Mouse (Mus musculus): ENCODE results near the gene Aldh3b2. TPM values are rescaled to one million over a fixed set of nuclear protein-coding genes. Genes with fewer than 3 reads are reported as not detected.

Gene Aldh3b2
- polyA plus RNA-seq, 1 experiment from 2014 or later = 0.84 TPM

- Histone ChIP-seq H3K4me2 (replicated peaks) (no peak overlapping the region), H3K4me1 (replicated peaks) (peaks cover 35% of the 10 kb centered on the region), H3K27ac (no peak overlapping the region), H3K27me3 (replicated peaks) (no peaks in the 10 kb centered on the region), H3K9me3 (no peaks in the 10 kb centered on the region), H3K9ac (no peak overlapping the region), H3K36me3 (no peaks in the 10 kb centered on the region), H3K4me3 (replicated peaks) (no peak overlapping the region)
- WGBS = 88% methylated on average over 9 of the region's 9 CpGs
- ATAC-seq = no peak
Measured at GRCm38 (mm10) chr19:3931716-3932115, 40.4 kb upstream of the Aldh3b2 start.

- WGBS = 7% methylated on average over 42 of the region's 42 CpGs
- Histone ChIP-seq H3K36me3 (no peaks in the 10 kb centered on the region), H3K9me3 (no peaks in the 10 kb centered on the region), H3K27me3 (replicated peaks) (no peaks in the 10 kb centered on the region), H3K4me3 (replicated peaks) (peak within 1 kb of the TSS; percentile 52), H3K9ac (peak within 1 kb of the TSS; percentile 59), H3K4me1 (replicated peaks) (peaks cover 21% of the 10 kb centered on the region), H3K4me2 (replicated peaks) (peak within 1 kb of the TSS; percentile 94), H3K27ac (peak within 1 kb of the TSS; percentile 51)
- peak; percentile 86 for ATAC-seq
Measured at GRCm38 (mm10) chr19:3935032-3935895, 36.9 kb upstream of the Aldh3b2 start, which contains the start of gene Unc93b1. Unc93b1 (plus strand) TSS chr19:3935186.

GRCm38 (mm10) chr19:3935896-3936850 is 36.0 kb upstream of the Aldh3b2 start:
- WGBS = 10% methylated on average over 22 of the region's 22 CpGs
- H3K27ac ChIP-seq = peak overlapping the region; percentile 51
- ATAC-seq = peak; percentile 67

GRCm38 (mm10) chr19:3942315-3942714 is 29.8 kb upstream of the Aldh3b2 start:
- Histone ChIP-seq H3K27me3 (replicated peaks) (no peaks in the 10 kb centered on the region), H3K9me3 (no peaks in the 10 kb centered on the region), H3K27ac (no peak overlapping the region), H3K4me2 (replicated peaks) (no peak overlapping the region), H3K4me3 (replicated peaks) (no peak overlapping the region), H3K4me1 (replicated peaks) (0 out of 2 replicates have a peak, but pooled peaks cover 8% of the 10 kb centered on the region), H3K36me3 (no peaks in the 10 kb centered on the region), H3K9ac (no peak overlapping the region)
- WGBS = 72% methylated on average over 7 of the region's 7 CpGs
- no peak for ATAC-seq

More at GRCm38 (mm10) chr19:3935896-3936850, 36.0 kb upstream of the Aldh3b2 start:
- Histone ChIP-seq H3K9ac (peak overlapping the region; percentile 59), H3K36me3 (no peaks in the 10 kb centered on the region), H3K4me3 (replicated peaks) (peak overlapping the region; percentile 52), H3K4me2 (replicated peaks) (peak overlapping the region; percentile 94), H3K27me3 (replicated peaks) (no peaks in the 10 kb centered on the region), H3K9me3 (no peaks in the 10 kb centered on the region), H3K4me1 (replicated peaks) (peaks cover 13% of the 10 kb centered on the region; the same call in 1 of the 2 replicates)

GRCm38 (mm10) chr19:3942986-3943735 is 29.0 kb upstream of the Aldh3b2 start:
- no peaks in the 10 kb centered on the region for H3K9me3 ChIP-seq
- H3K4me2 ChIP-seq (replicated peaks) = peak overlapping the region; percentile 44
- no peaks in the 10 kb centered on the region for H3K27me3 ChIP-seq (replicated peaks)
- WGBS = 21% methylated on average over 27 of the region's 27 CpGs
- peak; percentile 85 for ATAC-seq
- 0 out of 2 replicates have a peak overlapping the region, but pooled peaks have one; percentile 9 for H3K4me3 ChIP-seq (replicated peaks)
- H3K4me1 ChIP-seq (replicated peaks) = 0 out of 2 replicates have a peak, but pooled peaks cover 8% of the 10 kb centered on the region
- H3K27ac ChIP-seq = no peak overlapping the region
- no peaks in the 10 kb centered on the region for H3K36me3 ChIP-seq
- no peak overlapping the region for H3K9ac ChIP-seq

GRCm38 (mm10) chr19:3945872-3946564 is 26.1 kb upstream of the Aldh3b2 start:
- Histone ChIP-seq H3K36me3 (no peaks in the 10 kb centered on the region), H3K27ac (no peak overlapping the region), H3K4me3 (replicated peaks) (no peak overlapping the region), H3K9ac (no peak overlapping the region), H3K27me3 (replicated peaks) (no peaks in the 10 kb centered on the region), H3K9me3 (no peaks in the 10 kb centered on the region), H3K4me1 (replicated peaks) (0 out of 2 replicates have a peak, but pooled peaks cover 8% of the 10 kb centered on the region), H3K4me2 (replicated peaks) (no peak overlapping the region)
- 29% methylated on average over 10 of the region's 10 CpGs for WGBS
- ATAC-seq = peak; percentile 59

- H3K9ac ChIP-seq = no peak overlapping the region
- H3K27me3 ChIP-seq (replicated peaks) = no peaks in the 10 kb centered on the region
- no peak overlapping the region for H3K4me3 ChIP-seq (replicated peaks)
- no peak overlapping the region for H3K4me2 ChIP-seq (replicated peaks)
- 21% methylated on average over 2 of the region's 2 CpGs for WGBS
- 0 out of 2 replicates have a peak, but pooled peaks cover 8% of the 10 kb centered on the region for H3K4me1 ChIP-seq (replicated peaks)
- no peaks in the 10 kb centered on the region for H3K36me3 ChIP-seq
- no peak overlapping the region for H3K27ac ChIP-seq
- no peaks in the 10 kb centered on the region for H3K9me3 ChIP-seq
- peak; percentile 60 for ATAC-seq
Measured at GRCm38 (mm10) chr19:3946715-3947114, 25.4 kb upstream of the Aldh3b2 start.

GRCm38 (mm10) chr19:3947813-3948212 is 24.3 kb upstream of the Aldh3b2 start:
- H3K36me3 ChIP-seq = no peaks in the 10 kb centered on the region
- H3K27ac ChIP-seq = no peak overlapping the region
- 0 out of 2 replicates have a peak, but pooled peaks cover 7% of the 10 kb centered on the region for H3K4me1 ChIP-seq (replicated peaks)
- no peak overlapping the region for H3K9ac ChIP-seq
- no peaks in the 10 kb centered on the region for H3K9me3 ChIP-seq
- 86% methylated on average over 3 of the region's 3 CpGs for WGBS
- H3K27me3 ChIP-seq (replicated peaks) = no peaks in the 10 kb centered on the region
- no peak overlapping the region for H3K4me3 ChIP-seq (replicated peaks)
- no peak overlapping the region for H3K4me2 ChIP-seq (replicated peaks)
- ATAC-seq = no peak

- no peak overlapping the region for H3K9ac ChIP-seq
- no peak overlapping the region for H3K27ac ChIP-seq
- no peak for ATAC-seq
- no peak overlapping the region for H3K4me3 ChIP-seq (replicated peaks)
- no peaks in the 10 kb centered on the region for H3K9me3 ChIP-seq
- H3K4me2 ChIP-seq (replicated peaks) = no peak overlapping the region
- no peaks in the 10 kb centered on the region for H3K36me3 ChIP-seq
- H3K4me1 ChIP-seq (replicated peaks) = 0 out of 2 replicates have a peak, but pooled peaks cover 3% of the 10 kb centered on the region
- no peaks in the 10 kb centered on the region for H3K27me3 ChIP-seq (replicated peaks)
- WGBS = 73% methylated on average over 14 of the region's 14 CpGs
Measured at GRCm38 (mm10) chr19:3948546-3948945, 23.6 kb upstream of the Aldh3b2 start.

GRCm38 (mm10) chr19:3950331-3950730 is 21.8 kb upstream of the Aldh3b2 start:
- Histone ChIP-seq H3K27ac (no peak overlapping the region), H3K36me3 (no peaks in the 10 kb centered on the region)
- 80% methylated on average over 3 of the region's 3 CpGs for WGBS

GRCm38 (mm10) chr19:3951461-3951860 is 20.7 kb upstream of the Aldh3b2 start:
- H3K9ac ChIP-seq = no peak overlapping the region
- no peak for ATAC-seq
- no peak overlapping the region for H3K4me2 ChIP-seq (replicated peaks)
- H3K4me3 ChIP-seq (replicated peaks) = no peak overlapping the region
- no peaks in the 10 kb centered on the region for H3K27me3 ChIP-seq (replicated peaks)
- no peaks in the 10 kb centered on the region for H3K36me3 ChIP-seq
- no peaks in the 10 kb centered on the region for H3K9me3 ChIP-seq
- peaks cover 2% of the 10 kb centered on the region; the same call in 1 of the 2 replicates for H3K4me1 ChIP-seq (replicated peaks)
- H3K27ac ChIP-seq = no peak overlapping the region

More at GRCm38 (mm10) chr19:3950331-3950730, 21.8 kb upstream of the Aldh3b2 start:
- H3K4me1 ChIP-seq (replicated peaks) = 0 out of 2 replicates have a peak, but pooled peaks cover 3% of the 10 kb centered on the region
- H3K4me2 ChIP-seq (replicated peaks) = no peak overlapping the region
- H3K9ac ChIP-seq = no peak overlapping the region
- no peak overlapping the region for H3K4me3 ChIP-seq (replicated peaks)
- no peaks in the 10 kb centered on the region for H3K27me3 ChIP-seq (replicated peaks)
- ATAC-seq = no peak
- H3K9me3 ChIP-seq = no peaks in the 10 kb centered on the region
